ENCODE assay signal across 19 mouse cellular contexts in genomic region chr1:190297666-190298327, GRCm38 (mm10).
A peak's percentile ranks its signal among the peaks of the same experiment; 100 is the strongest.
DNase-seq lines count a peak whose midpoint lies in the region; ATAC-seq and TF ChIP-seq lines count a peak whose summit lies in the region.
"Had no signal": no experiment of that assay in that cellular context is flagged by ENCODE, and none has a peak within 500 bp of the region (broad histone marks: within the 10 kb centered on the region; RNA-seq: fewer than 3 reads in every experiment).

No protein-coding gene starts in this region.

- no peak overlapping the region for H3K4me2 ChIP-seq in forebrain, embryonic 14.5 days (ENCODE audit: low read length)
- H3K4me2 ChIP-seq in liver, embryonic 11.5 days: no peak overlapping the region
- H3K4me2 ChIP-seq: embryonic facial prominence, embryonic 12.5 days; heart, embryonic 11.5 days; heart, embryonic 15.5 days had no signal

- H3K36me3 ChIP-seq in forebrain, embryonic 14.5 days (ENCODE audit: control insufficient read depth, insufficient read depth, low read length): no peaks in the 10 kb centered on the region
- H3K36me3 ChIP-seq in liver, embryonic 11.5 days (ENCODE audit: control insufficient read depth, insufficient read depth, low read length): no peaks in the 10 kb centered on the region
- H3K36me3 ChIP-seq: embryonic facial prominence, embryonic 12.5 days; heart, embryonic 15.5 days had no signal

- no peak for TF ChIP-seq POLR2A in brain, embryonic 14.5 days (IDR thresholded peaks at IDR 0.05; ENCODE audit: borderline replicate concordance, extremely low read depth, insufficient read depth, insufficient read length, poor library complexity, severe bottlenecking)
- TF ChIP-seq POLR2A in cerebellum, adult 2 months (IDR thresholded peaks at IDR 0.05; ENCODE audit: borderline replicate concordance, insufficient read depth, low read length): no peak

- no peak overlapping the region for H3K9ac ChIP-seq in forebrain, embryonic 14.5 days (ENCODE audit: low read length)
- no peak overlapping the region for H3K9ac ChIP-seq in liver, embryonic 11.5 days (ENCODE audit: low read depth, low read length)
- H3K9ac ChIP-seq: embryonic facial prominence, embryonic 12.5 days; heart, embryonic 15.5 days had no signal

- no peaks in the 10 kb centered on the region for H3K9me3 ChIP-seq in forebrain, embryonic 14.5 days (replicated peaks; ENCODE audit: control insufficient read depth, low read length)
- no peaks in the 10 kb centered on the region for H3K9me3 ChIP-seq in liver, embryonic 11.5 days (ENCODE audit: control insufficient read depth, low read length)
- H3K9me3 ChIP-seq: heart, embryonic 15.5 days had no signal

- H3K27me3 ChIP-seq in forebrain, embryonic 14.5 days (replicated peaks; ENCODE audit: control insufficient read depth, insufficient read depth, low read length): peaks cover 3% of the 10 kb centered on the region; the same call in 1 of the 2 replicates
- H3K27me3 ChIP-seq in liver, embryonic 11.5 days (replicated peaks; ENCODE audit: control insufficient read depth, insufficient read depth, low read length): no peaks in the 10 kb centered on the region
- no peaks in the 10 kb centered on the region for H3K27me3 ChIP-seq in cerebellum, adult 2 months (ENCODE audit: control insufficient read depth, insufficient read depth, low read length)
- H3K27me3 ChIP-seq: embryonic facial prominence, embryonic 12.5 days; heart, embryonic 15.5 days had no signal

- WGBS in forebrain, embryonic 14.5 days: 60% methylated on average over 10 of the region's 10 CpGs
- 89% methylated on average over 10 of the region's 10 CpGs for WGBS in liver, embryonic 11.5 days
- WGBS in cerebellum, adult 2 months: 76% methylated on average over 10 of the region's 10 CpGs

- ATAC-seq in forebrain, embryonic 14.5 days: peak; percentile 98
- no peak for ATAC-seq in liver, embryonic 11.5 days (replicated peaks; ENCODE audit: low FRiP score)
- ATAC-seq: hindbrain, embryonic 16.5 days; inflammation-experienced regulatory T-cells, adult 6 months had no signal

- H3K27ac ChIP-seq in forebrain, embryonic 14.5 days (ENCODE audit: low read depth, low read length): no peak overlapping the region
- H3K27ac ChIP-seq in liver, embryonic 11.5 days (ENCODE audit: low read depth, low read length): no peak overlapping the region
- no peak overlapping the region for H3K27ac ChIP-seq in cerebellum, adult 2 months (ENCODE audit: insufficient read depth, low read length)
- H3K27ac ChIP-seq: embryonic facial prominence, embryonic 12.5 days; heart, adult 2 months; heart, embryonic 15.5 days had no signal

- no peaks in the 10 kb centered on the region for H3K4me1 ChIP-seq in forebrain, embryonic 14.5 days (ENCODE audit: control insufficient read depth, insufficient read depth, low read length)
- H3K4me1 ChIP-seq in liver, embryonic 11.5 days (replicated peaks; ENCODE audit: control insufficient read depth, insufficient read depth, low read length): no peaks in the 10 kb centered on the region
- H3K4me1 ChIP-seq in cerebellum, adult 2 months (ENCODE audit: control insufficient read depth, insufficient read depth, low read length): no peaks in the 10 kb centered on the region
- H3K4me1 ChIP-seq: embryonic facial prominence, embryonic 12.5 days; heart, embryonic 15.5 days had no signal

- no peak overlapping the region for H3K4me3 ChIP-seq in forebrain, embryonic 14.5 days (ENCODE audit: low read depth, low read length)
- no peak overlapping the region for H3K4me3 ChIP-seq in liver, embryonic 11.5 days (ENCODE audit: low read depth, low read length)
- H3K4me3 ChIP-seq in cerebellum, adult 2 months (replicated peaks; ENCODE audit: insufficient read depth, low read depth, low read length): no peak overlapping the region
- H3K4me3 ChIP-seq: embryonic facial prominence, embryonic 12.5 days; heart, adult 2 months; heart, embryonic 15.5 days had no signal

- no peak for TF ChIP-seq CTCF in brain, embryonic 14.5 days (IDR thresholded peaks at IDR 0.05; ENCODE audit: borderline replicate concordance, extremely low read depth, insufficient read depth, insufficient read length)
- TF ChIP-seq CTCF in cerebellum, adult 2 months (IDR thresholded peaks at IDR 0.05; ENCODE audit: borderline replicate concordance, insufficient read depth, low read depth, low read length): no peak

- peak; percentile 62 for DNase-seq in heart, adult 11 months
- no peak for DNase-seq in heart, postnatal 4 days
- DNase-seq in brain, embryonic 14.5 days (ENCODE audit: low read depth): peak; percentile 95
- DNase-seq in forebrain, embryonic 14.5 days (ENCODE audit: low spot score): peak; percentile 94
- peak; percentile 27 for DNase-seq in telencephalon, adult 2 months (ENCODE audit: low read depth, low spot score)
- no peak for DNase-seq in liver, embryonic 11.5 days (ENCODE audit: low spot score)
- DNase-seq in cerebellum, adult 2 months: no peak
- DNase-seq: adrenal gland, postnatal 10 days; cerebellum, adult 8-10 months; cerebellum, postnatal 14 days; gastrocnemius, postnatal 10 days; heart, adult 2 months; heart, postnatal 14 days; kidney, adult 18-20 months had no signal

Comparison
In these comparisons a context has a peak if more than half of its experiments do, and no peak if none do; other contexts are left out.
1. DNase-seq: peak in heart, adult 11 months (single experiment), brain, embryonic 14.5 days (single experiment), forebrain, embryonic 14.5 days (single experiment) and telencephalon, adult 2 months (single experiment); none in heart, postnatal 4 days (single experiment), liver, embryonic 11.5 days (single experiment) and cerebellum, adult 2 months (0 of 2).